Mouse (Mus musculus) MEL (cell line): Measurements from ENCODE around the gene Nlgn1.

Experiments used
- CTCF ChIP-seq, 3 experiments: IDR thresholded peaks in 2 of 3; conservative IDR thresholded peaks in 1 of 3; 2 replicates each; pipeline ENCODE4 v1.5.1; 2011 to 2012; ENCODE audit warnings: low read length in 3 of 3, low read depth in 2 of 3, mild to moderate bottlenecking in 2 of 3, improper control_type of control experiment in 1 of 3, inconsistent platforms in 1 of 3, mixed read lengths in 1 of 3, moderate library complexity in 1 of 3; ENCODE audit not compliant: control insufficient read depth in 1 of 3, insufficient read depth in 1 of 3, poor library complexity in 1 of 3, severe bottlenecking in 1 of 3
- POLR2A ChIP-seq, 2 experiments: IDR thresholded peaks; 2 replicates each; pipeline ENCODE4 v1.6.1; 2011 to 2012; ENCODE audit warnings: low read length in 2 of 2, mild to moderate bottlenecking in 2 of 2, control low read depth in 1 of 2, improper control_type of control experiment in 1 of 2, low read depth in 1 of 2, moderate library complexity in 1 of 2; ENCODE audit not compliant: control insufficient read depth in 1 of 2, insufficient read depth in 1 of 2, poor library complexity in 1 of 2
- USF2 ChIP-seq, 2 experiments: IDR thresholded peaks; 2 replicates each; pipeline ENCODE4 v1.6.1; 2011 to 2012; ENCODE audit warnings: improper control_type of control experiment in 2 of 2, low read length in 2 of 2, borderline replicate concordance in 1 of 2, inconsistent platforms in 1 of 2, low read depth in 1 of 2, mild to moderate bottlenecking in 1 of 2; ENCODE audit not compliant: insufficient read depth in 1 of 2

- TF ChIP-seq POLR2A (IDR thresholded peaks at IDR 0.05; ENCODE audit: control insufficient read depth in 1 of 2, insufficient read depth in 1 of 2, low read depth in 1 of 2, low read length in 2 of 2, poor library complexity in 1 of 2) (no peak), USF2 (IDR thresholded peaks at IDR 0.05; ENCODE audit: borderline replicate concordance in 1 of 2, insufficient read depth in 1 of 2, low read depth in 1 of 2, low read length in 2 of 2) (no peak), CTCF (IDR thresholded peaks at IDR 0.05 in 2 of 3, conservative IDR thresholded peaks at IDR 0.05 in 1 of 3; ENCODE audit: control insufficient read depth in 1 of 3, insufficient read depth in 1 of 3, low read depth in 2 of 3, low read length in 3 of 3, poor library complexity in 1 of 3, severe bottlenecking in 1 of 3) (no peak)
Observed at GRCm38 (mm10) chr3:26228827-26229226, 103.4 kb downstream of the Nlgn1 start.
